Mouse (Mus musculus): ENCODE results near the gene Mfsd11. TPM values are rescaled to one million over a fixed set of nuclear protein-coding genes. Genes with fewer than 3 reads are reported as not detected.

Mfsd11 gene
- polyA plus RNA-seq, 1 experiment from 2014 or later = 10.1 TPM

- H3K27ac ChIP-seq (ENCODE audit: low read length) = no peak overlapping the region
- H3K4me2 ChIP-seq (ENCODE audit: low read depth, low read length) = peak overlapping the region; percentile 75
- peak overlapping the region; percentile 58 for H3K4me3 ChIP-seq (ENCODE audit: low read depth, low read length)
- H3K9ac ChIP-seq (ENCODE audit: low read depth, low read length) = no peak overlapping the region
- 54% methylated on average over 17 of the region's 17 CpGs for WGBS (ENCODE audit: insufficient replicate concordance)
- peaks cover 19% of the 10 kb centered on the region for H3K27me3 ChIP-seq (ENCODE audit: control insufficient read depth, insufficient read depth, low read depth, low read length)
- peaks cover 4% of the 10 kb centered on the region for H3K4me1 ChIP-seq (ENCODE audit: control insufficient read depth, low read depth, low read length)
- no peaks in the 10 kb centered on the region for H3K36me3 ChIP-seq (ENCODE audit: control insufficient read depth, insufficient read depth)
- no peaks in the 10 kb centered on the region for H3K9me3 ChIP-seq (replicated peaks; ENCODE audit: control insufficient read depth, low read length)
- ATAC-seq (ENCODE audit: low read depth) = no peak
These were observed 25.4 kb upstream of the Mfsd11 start for GRCm38 (mm10) chr11:116826550-116827504.

GRCm38 (mm10) chr11:116827534-116828165, 24.6 kb upstream of the Mfsd11 start, which contains the start of gene Mxra7:
Mxra7 (minus strand) TSS chr11:116828046.
- Histone ChIP-seq H3K9ac (ENCODE audit: low read depth, low read length) (peak within 1 kb of the TSS; percentile 48), H3K4me2 (ENCODE audit: low read depth, low read length) (peak within 1 kb of the TSS; percentile 75), H3K4me3 (ENCODE audit: low read depth, low read length) (peak within 1 kb of the TSS; percentile 58), H3K27me3 (ENCODE audit: control insufficient read depth, insufficient read depth, low read depth, low read length) (peaks cover 19% of the 10 kb centered on the region), H3K9me3 (replicated peaks; ENCODE audit: control insufficient read depth, low read length) (no peaks in the 10 kb centered on the region), H3K36me3 (ENCODE audit: control insufficient read depth, insufficient read depth) (no peaks in the 10 kb centered on the region), H3K4me1 (ENCODE audit: control insufficient read depth, low read depth, low read length) (peaks cover 4% of the 10 kb centered on the region), H3K27ac (ENCODE audit: low read length) (no peak within 1 kb of the TSS)
- WGBS (ENCODE audit: insufficient replicate concordance) = 2% methylated on average over 62 of the region's 71 CpGs
- peak; percentile 59 for ATAC-seq (ENCODE audit: low read depth)

GRCm38 (mm10) chr11:116832172-116832685, 20.0 kb upstream of the Mfsd11 start:
- peaks cover 9% of the 10 kb centered on the region for H3K27me3 ChIP-seq (ENCODE audit: control insufficient read depth, insufficient read depth, low read depth, low read length)
- H3K9me3 ChIP-seq (replicated peaks; ENCODE audit: control insufficient read depth, low read length) = no peaks in the 10 kb centered on the region
- peaks cover 24% of the 10 kb centered on the region for H3K36me3 ChIP-seq (ENCODE audit: control insufficient read depth, insufficient read depth)
- no peak overlapping the region for H3K4me2 ChIP-seq (ENCODE audit: low read depth, low read length)
- ATAC-seq (ENCODE audit: low read depth) = no peak
- no peak overlapping the region for H3K4me3 ChIP-seq (ENCODE audit: low read depth, low read length)
- WGBS (ENCODE audit: insufficient replicate concordance) = 38% methylated on average over 4 of the region's 4 CpGs
- no peak overlapping the region for H3K9ac ChIP-seq (ENCODE audit: low read depth, low read length)
- no peak overlapping the region for H3K27ac ChIP-seq (ENCODE audit: low read length)
- H3K4me1 ChIP-seq (ENCODE audit: control insufficient read depth, low read depth, low read length) = peaks cover 4% of the 10 kb centered on the region

GRCm38 (mm10) chr11:116834954-116835353, 17.3 kb upstream of the Mfsd11 start:
- Histone ChIP-seq H3K4me3 (ENCODE audit: low read depth, low read length) (no peak overlapping the region), H3K9ac (ENCODE audit: low read depth, low read length) (no peak overlapping the region), H3K4me2 (ENCODE audit: low read depth, low read length) (no peak overlapping the region), H3K27ac (ENCODE audit: low read length) (no peak overlapping the region), H3K27me3 (ENCODE audit: control insufficient read depth, insufficient read depth, low read depth, low read length) (no peaks in the 10 kb centered on the region), H3K9me3 (replicated peaks; ENCODE audit: control insufficient read depth, low read length) (no peaks in the 10 kb centered on the region), H3K4me1 (ENCODE audit: control insufficient read depth, low read depth, low read length) (peaks cover 5% of the 10 kb centered on the region), H3K36me3 (ENCODE audit: control insufficient read depth, insufficient read depth) (peaks cover 45% of the 10 kb centered on the region)
- WGBS (ENCODE audit: insufficient replicate concordance) = 70% methylated on average over 1 of the region's 1 CpGs
- ATAC-seq (ENCODE audit: low read depth) = no peak

GRCm38 (mm10) chr11:116836283-116836682, 16.0 kb upstream of the Mfsd11 start:
- no peak overlapping the region for H3K9ac ChIP-seq (ENCODE audit: low read depth, low read length)
- no peak overlapping the region for H3K4me3 ChIP-seq (ENCODE audit: low read depth, low read length)
- H3K4me2 ChIP-seq (ENCODE audit: low read depth, low read length) = no peak overlapping the region
- no peaks in the 10 kb centered on the region for H3K27me3 ChIP-seq (ENCODE audit: control insufficient read depth, insufficient read depth, low read depth, low read length)
- H3K9me3 ChIP-seq (replicated peaks; ENCODE audit: control insufficient read depth, low read length) = no peaks in the 10 kb centered on the region
- no peak overlapping the region for H3K27ac ChIP-seq (ENCODE audit: low read length)
- ATAC-seq (ENCODE audit: low read depth) = no peak
- H3K36me3 ChIP-seq (ENCODE audit: control insufficient read depth, insufficient read depth) = peaks cover 52% of the 10 kb centered on the region
- WGBS (ENCODE audit: insufficient replicate concordance) = 68% methylated on average over 4 of the region's 4 CpGs
- H3K4me1 ChIP-seq (ENCODE audit: control insufficient read depth, low read depth, low read length) = peaks cover 18% of the 10 kb centered on the region

GRCm38 (mm10) chr11:116837441-116837840, 14.8 kb upstream of the Mfsd11 start:
- H3K9me3 ChIP-seq (replicated peaks; ENCODE audit: control insufficient read depth, low read length) = no peaks in the 10 kb centered on the region
- H3K36me3 ChIP-seq (ENCODE audit: control insufficient read depth, insufficient read depth) = peaks cover 52% of the 10 kb centered on the region
- H3K27ac ChIP-seq (ENCODE audit: low read length) = no peak overlapping the region
- no peak overlapping the region for H3K4me2 ChIP-seq (ENCODE audit: low read depth, low read length)
- H3K4me3 ChIP-seq (ENCODE audit: low read depth, low read length) = no peak overlapping the region
- 82% methylated on average over 10 of the region's 10 CpGs for WGBS (ENCODE audit: insufficient replicate concordance)
- H3K4me1 ChIP-seq (ENCODE audit: control insufficient read depth, low read depth, low read length) = peaks cover 23% of the 10 kb centered on the region
- no peaks in the 10 kb centered on the region for H3K27me3 ChIP-seq (ENCODE audit: control insufficient read depth, insufficient read depth, low read depth, low read length)
- ATAC-seq (ENCODE audit: low read depth) = no peak
- no peak overlapping the region for H3K9ac ChIP-seq (ENCODE audit: low read depth, low read length)

GRCm38 (mm10) chr11:116838936-116839335, 13.3 kb upstream of the Mfsd11 start:
- H3K9ac ChIP-seq (ENCODE audit: low read depth, low read length) = no peak overlapping the region

GRCm38 (mm10) chr11:116839601-116840000, 12.6 kb upstream of the Mfsd11 start:
- Histone ChIP-seq H3K9ac (ENCODE audit: low read depth, low read length) (no peak overlapping the region), H3K4me3 (ENCODE audit: low read depth, low read length) (no peak overlapping the region), H3K36me3 (ENCODE audit: control insufficient read depth, insufficient read depth) (peaks cover 49% of the 10 kb centered on the region), H3K27ac (ENCODE audit: low read length) (0 out of 2 replicates have a peak overlapping the region, but pooled peaks have one; percentile 21), H3K4me2 (ENCODE audit: low read depth, low read length) (no peak overlapping the region), H3K4me1 (ENCODE audit: control insufficient read depth, low read depth, low read length) (peaks cover 27% of the 10 kb centered on the region), H3K27me3 (ENCODE audit: control insufficient read depth, insufficient read depth, low read depth, low read length) (no peaks in the 10 kb centered on the region), H3K9me3 (replicated peaks; ENCODE audit: control insufficient read depth, low read length) (no peaks in the 10 kb centered on the region)
- WGBS (ENCODE audit: insufficient replicate concordance) = 70% methylated on average over 7 of the region's 7 CpGs
- ATAC-seq (ENCODE audit: low read depth) = no peak

More at GRCm38 (mm10) chr11:116838936-116839335, 13.3 kb upstream of the Mfsd11 start:
- Histone ChIP-seq H3K4me2 (ENCODE audit: low read depth, low read length) (no peak overlapping the region), H3K4me3 (ENCODE audit: low read depth, low read length) (no peak overlapping the region), H3K4me1 (ENCODE audit: control insufficient read depth, low read depth, low read length) (peaks cover 23% of the 10 kb centered on the region), H3K36me3 (ENCODE audit: control insufficient read depth, insufficient read depth) (peaks cover 52% of the 10 kb centered on the region), H3K27ac (ENCODE audit: low read length) (no peak overlapping the region), H3K9me3 (replicated peaks; ENCODE audit: control insufficient read depth, low read length) (no peaks in the 10 kb centered on the region), H3K27me3 (ENCODE audit: control insufficient read depth, insufficient read depth, low read depth, low read length) (no peaks in the 10 kb centered on the region)
- ATAC-seq (ENCODE audit: low read depth) = no peak
- 82% methylated on average over 14 of the region's 14 CpGs for WGBS (ENCODE audit: insufficient replicate concordance)
